Comparison of ENCODE assay signal across 15 mouse cellular contexts in genomic region chr7:118236949-118237348, GRCm38 (mm10). TPM values are rescaled to one million over a fixed set of nuclear protein-coding genes. Genes with fewer than 3 reads are reported as not detected.
DNase-seq lines count a peak whose midpoint lies in the region; ATAC-seq and TF ChIP-seq lines count a peak whose summit lies in the region.
"Had no signal": no experiment of that assay in that cellular context is flagged by ENCODE, and none has a peak within 500 bp of the region (broad histone marks: within the 10 kb centered on the region; RNA-seq: fewer than 3 reads in every experiment).

No protein-coding gene starts in this region.

- H3K4me1 ChIP-seq in cerebellum, adult 2 months (ENCODE audit: control insufficient read depth, insufficient read depth, low read length) = peaks cover 9% of the 10 kb centered on the region; the same call in 1 of the 2 replicates

- peak in 1 of 2 experiments; percentile 12 for DNase-seq in cerebellum, adult 2 months
- peak; percentile 13 to 14 for DNase-seq in kidney, postnatal 4 days
- no peak for DNase-seq in kidney, adult 11 months
- DNase-seq in lung, postnatal 10 days = peak; percentile 14
- no peak for DNase-seq in lung, postnatal 4 days
- peak; percentile 45 for DNase-seq in splenic B cell, adult 2 months (ENCODE audit: low read depth, low spot score)
- no peak for DNase-seq in neural tube, embryonic 10.5 days (ENCODE audit: extremely low spot score, low spot score)
- DNase-seq: cerebellum, adult 18-20 months; midbrain, embryonic 14.5 days had no signal

- H3K27ac ChIP-seq in cerebellum, adult 2 months (ENCODE audit: insufficient read depth, low read length) = no peak overlapping the region
- H3K27ac ChIP-seq: forebrain, embryonic 12.5 days; limb, embryonic 13.5 days; macrophage had no signal

- peak; percentile 28; the same call in 1 of the 2 replicates for TF ChIP-seq CTCF in cerebellum, adult 2 months (IDR thresholded peaks at IDR 0.05; ENCODE audit: borderline replicate concordance, insufficient read depth, low read depth, low read length)

- no peaks in the 10 kb centered on the region for H3K36me3 ChIP-seq in splenic B cell, adult 2 months (ENCODE audit: control insufficient read depth, insufficient read depth, low read length, poor library complexity, severe bottlenecking)
- H3K36me3 ChIP-seq: forebrain, embryonic 12.5 days; limb, embryonic 13.5 days had no signal

- H3K4me3 ChIP-seq in cerebellum, adult 2 months (replicated peaks; ENCODE audit: insufficient read depth, low read depth, low read length) = no peak overlapping the region
- H3K4me3 ChIP-seq: forebrain, embryonic 12.5 days; limb, embryonic 13.5 days had no signal

- no peak for ATAC-seq in cerebellum, adult (ENCODE audit: insufficient number of reproducible peaks, low FRiP score, low TSS enrichment)
- ATAC-seq: intestine, embryonic 16.5 days; Patski had no signal

- no peaks in the 10 kb centered on the region for H3K27me3 ChIP-seq in cerebellum, adult 2 months (ENCODE audit: control insufficient read depth, insufficient read depth, low read length)
- no peaks in the 10 kb centered on the region for H3K27me3 ChIP-seq in splenic B cell, adult 2 months (ENCODE audit: control insufficient read depth, insufficient read depth, low read length, poor library complexity, severe bottlenecking)
- H3K27me3 ChIP-seq: forebrain, embryonic 12.5 days; limb, embryonic 13.5 days; Patski had no signal

- no peak for TF ChIP-seq POLR2A in cerebellum, adult 2 months (IDR thresholded peaks at IDR 0.05; ENCODE audit: borderline replicate concordance, insufficient read depth, low read length)

RNA-seq across cellular contexts. Expression of gene Smg1, which starts 6.5 kb away (rescaled TPM):
- 118 and 139 TPM in 2 replicates for polyA plus RNA-seq in cerebellum, adult 2 months (2012; rRNA removed)

Comparison
In these comparisons a context has a peak if more than half of its experiments do, and no peak if none do; other contexts are left out.
1. DNase-seq: peak in kidney, postnatal 4 days (2 of 2), lung, postnatal 10 days (single experiment) and splenic B cell, adult 2 months (single experiment); none in kidney, adult 11 months (single experiment), lung, postnatal 4 days (0 of 2) and neural tube, embryonic 10.5 days (single experiment).